Mouse (Mus musculus): ENCODE results near the gene Rnasel.

Rnasel gene

GRCm38 (mm10) chr1:153736096-153736495, 13.1 kb upstream of the Rnasel start:
- DNase-seq (ENCODE audit: low spot score in 2 of 2): no peak

- DNase-seq (ENCODE audit: low spot score in 2 of 2): no peak
Measured at GRCm38 (mm10) chr1:153737101-153738085, 11.8 kb upstream of the Rnasel start.

GRCm38 (mm10) chr1:153739437-153740015, 9.7 kb upstream of the Rnasel start:
- DNase-seq (ENCODE audit: low spot score in 2 of 2): no peak

- DNase-seq (ENCODE audit: low spot score in 2 of 2): peak in 1 of 2 experiments; percentile 54
Measured at GRCm38 (mm10) chr1:153740145-153740544, 9.1 kb upstream of the Rnasel start, which contains the start of gene Rgs16. Gene Rgs16 (plus strand): TSS chr1:153740349.

GRCm38 (mm10) chr1:153740775-153741400, 8.3 kb upstream of the Rnasel start:
- no peak for DNase-seq (ENCODE audit: low spot score in 2 of 2)

GRCm38 (mm10) chr1:153741551-153742316, 7.5 kb upstream of the Rnasel start:
- no peak for DNase-seq (ENCODE audit: low spot score in 2 of 2)

GRCm38 (mm10) chr1:153742374-153743155, 6.7 kb upstream of the Rnasel start:
- DNase-seq (ENCODE audit: low spot score in 2 of 2): peak in 1 of 2 experiments; percentile 71

GRCm38 (mm10) chr1:153746119-153746670, 3.0 kb upstream of the Rnasel start:
- no peak for DNase-seq (ENCODE audit: low spot score in 2 of 2)

- DNase-seq (ENCODE audit: low spot score in 2 of 2): peak in 1 of 2 experiments; percentile 60
Measured at GRCm38 (mm10) chr1:153746728-153747127, 2.5 kb upstream of the Rnasel start.

GRCm38 (mm10) chr1:153747861-153748530, 1.2 kb upstream of the Rnasel start:
- DNase-seq (ENCODE audit: low spot score in 2 of 2): no peak

- DNase-seq (ENCODE audit: low spot score in 2 of 2): no peak
Measured at GRCm38 (mm10) chr1:153748549-153748948, 677 bp upstream of the Rnasel start.

- no peak for DNase-seq (ENCODE audit: low spot score in 2 of 2)
Measured at GRCm38 (mm10) chr1:153750054-153750453, 828 bp downstream of the Rnasel start.

- DNase-seq (ENCODE audit: low spot score in 2 of 2): no peak
Measured at GRCm38 (mm10) chr1:153751763-153752301, 2.6 kb downstream of the Rnasel start.

GRCm38 (mm10) chr1:153752521-153752920, 3.3 kb downstream of the Rnasel start:
- no peak for DNase-seq (ENCODE audit: low spot score in 2 of 2)

- DNase-seq (ENCODE audit: low spot score in 2 of 2): no peak
Measured at GRCm38 (mm10) chr1:153753725-153754464, 4.7 kb downstream of the Rnasel start.

GRCm38 (mm10) chr1:153764136-153764535, 14.9 kb downstream of the Rnasel start:
- DNase-seq (ENCODE audit: low spot score in 2 of 2): no peak

GRCm38 (mm10) chr1:153766298-153766697, 17.1 kb downstream of the Rnasel start:
- DNase-seq (ENCODE audit: low spot score in 2 of 2): no peak

- DNase-seq (ENCODE audit: low spot score in 2 of 2): no peak
Measured at GRCm38 (mm10) chr1:153767281-153767680, 18.1 kb downstream of the Rnasel start.

- no peak for DNase-seq (ENCODE audit: low spot score in 2 of 2)
Measured at GRCm38 (mm10) chr1:153768465-153768864, 19.2 kb downstream of the Rnasel start.
